Mouse (Mus musculus): ENCODE measurements at regions not wholly inside any gene's neighbourhood (a gene's known extent, or its start where the extent isn't known, plus 50 kb on each side); places are given as distances from the start of the nearest gene placed in this dataset.
A peak's percentile ranks its signal among the peaks of the same experiment; 100 is the strongest.

DNA sequence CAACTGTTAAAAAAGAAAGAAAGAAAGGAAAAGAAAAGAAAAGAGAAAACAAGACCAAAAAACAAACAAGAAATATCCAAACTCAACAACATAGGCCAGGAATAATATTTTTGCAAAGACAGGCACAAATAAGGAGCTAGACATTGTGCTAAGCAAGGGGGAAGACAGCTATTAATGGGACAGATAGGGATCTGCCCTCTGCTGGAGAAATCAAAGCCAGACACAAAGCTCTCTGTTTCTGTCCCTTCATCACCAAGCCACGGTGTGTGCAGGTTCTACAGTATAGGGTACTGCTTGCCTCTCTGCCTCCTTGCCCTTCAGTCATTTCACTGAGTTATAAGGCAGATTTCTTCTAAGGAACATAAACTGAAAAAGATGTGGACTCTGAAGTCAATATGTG lies 57.8 kb upstream of the Chchd3 start:
- ATAC-seq (replicated peaks; ENCODE audit: low FRiP score, low TSS enrichment, poor library complexity, severe bottlenecking): no peak

DNA sequence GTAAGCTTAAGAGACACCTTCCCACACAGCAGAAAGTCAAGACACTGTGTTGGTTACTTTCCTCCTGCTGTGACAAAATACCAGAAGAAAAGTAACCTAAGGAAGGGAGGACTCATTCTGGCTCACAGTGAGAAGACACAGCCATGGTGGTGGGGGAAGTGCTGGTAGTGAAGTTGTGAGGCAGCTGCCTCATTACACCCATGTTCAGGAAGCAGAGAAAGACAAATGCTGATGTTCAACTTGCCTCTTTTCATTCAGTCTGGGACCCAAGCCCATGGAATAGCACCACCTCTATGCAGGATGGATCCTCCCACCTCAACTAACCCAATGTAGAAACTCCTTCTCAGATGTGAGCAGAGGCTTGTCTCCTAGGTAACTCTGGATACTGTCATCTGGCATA lies 60.5 kb upstream of the Chchd3 start:
- ATAC-seq (replicated peaks; ENCODE audit: low FRiP score, low TSS enrichment, poor library complexity, severe bottlenecking): no peak

DNA sequence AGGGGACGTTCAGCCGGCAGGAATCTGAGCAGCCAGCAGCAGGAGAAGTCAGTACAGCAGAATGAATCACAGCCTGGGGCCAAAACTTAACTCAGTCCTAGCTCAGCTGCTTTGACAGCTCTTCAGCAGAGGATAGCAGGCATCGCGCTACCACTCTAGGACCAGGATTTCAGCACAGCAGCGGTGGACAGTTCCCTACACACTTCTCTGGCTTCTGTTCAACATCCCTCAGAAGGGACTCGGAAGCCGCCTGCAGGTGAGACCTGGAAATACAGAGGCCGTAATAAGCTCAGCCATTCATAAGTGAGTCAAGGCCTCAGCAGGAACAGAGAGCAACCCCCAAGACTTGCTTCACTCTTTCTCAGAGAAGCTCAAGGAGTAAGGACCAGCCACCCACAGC lies 66.5 kb upstream of the Chchd3 start:
- peak; percentile 94 for ATAC-seq (replicated peaks; ENCODE audit: low FRiP score, low TSS enrichment, poor library complexity, severe bottlenecking)

DNA sequence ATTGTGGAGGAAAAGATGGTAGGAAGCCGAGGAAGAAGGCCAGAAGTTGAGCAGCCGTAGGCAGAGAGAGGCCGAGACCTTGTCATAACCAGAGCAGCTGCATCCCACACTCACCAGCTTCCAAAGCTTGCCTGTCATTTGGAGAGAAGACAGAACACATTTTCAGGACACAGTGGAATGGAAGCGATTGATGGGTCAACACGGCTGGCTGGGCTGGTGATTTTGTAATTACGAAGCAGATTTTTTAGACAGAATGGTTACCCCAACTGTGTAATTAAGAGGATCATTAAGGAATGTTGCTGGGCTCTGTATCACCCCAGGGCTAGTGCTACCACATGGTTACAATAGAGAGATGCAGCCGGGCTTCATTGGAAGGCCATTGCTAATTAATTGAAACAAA lies 76.8 kb upstream of the Chchd3 start:
- no peak for ATAC-seq (replicated peaks; ENCODE audit: low FRiP score, low TSS enrichment, poor library complexity, severe bottlenecking)

DNA sequence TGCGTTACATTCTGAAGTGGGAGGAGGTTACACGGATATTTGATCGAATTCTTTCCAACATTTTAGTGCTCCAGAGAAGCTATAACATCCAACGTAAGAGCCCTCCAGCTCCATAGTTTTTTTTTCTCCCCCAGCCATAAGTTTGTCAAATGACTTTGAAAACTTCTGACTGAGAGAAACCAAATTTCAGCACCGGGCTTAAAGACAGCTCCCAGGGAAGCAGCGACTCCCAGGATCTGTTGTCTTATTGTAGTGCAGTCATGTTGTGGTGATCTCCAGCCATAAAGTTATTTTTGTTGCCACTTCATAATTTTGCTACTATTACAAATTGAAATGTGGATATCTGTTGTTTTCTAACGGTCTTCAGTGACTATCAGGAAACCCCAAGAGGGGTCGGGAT lies 77.8 kb upstream of the Chchd3 start:
- no peak for ATAC-seq (replicated peaks; ENCODE audit: low FRiP score, low TSS enrichment, poor library complexity, severe bottlenecking)

DNA sequence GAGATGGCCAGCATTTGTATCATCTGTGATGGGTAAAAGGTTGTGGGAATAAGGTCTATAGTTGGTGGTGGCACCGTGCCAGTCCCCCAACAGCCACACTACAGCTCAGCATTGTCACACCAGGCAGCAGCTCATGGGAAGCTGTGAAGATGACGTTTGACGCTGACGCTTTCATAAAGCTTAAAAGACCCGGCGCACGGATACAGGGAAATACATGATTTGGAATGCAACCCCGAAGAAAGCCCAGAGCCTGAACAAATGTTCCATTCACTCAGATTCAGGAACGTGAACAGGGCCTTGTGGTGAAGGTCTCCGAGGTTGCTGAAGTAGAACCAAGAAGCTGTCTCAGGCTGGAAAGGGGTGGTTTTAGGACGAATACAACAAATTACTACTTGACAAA lies 82.4 kb upstream of the Exoc4 start:
- no peak for ATAC-seq (replicated peaks; ENCODE audit: low FRiP score, low TSS enrichment, poor library complexity, severe bottlenecking)

DNA sequence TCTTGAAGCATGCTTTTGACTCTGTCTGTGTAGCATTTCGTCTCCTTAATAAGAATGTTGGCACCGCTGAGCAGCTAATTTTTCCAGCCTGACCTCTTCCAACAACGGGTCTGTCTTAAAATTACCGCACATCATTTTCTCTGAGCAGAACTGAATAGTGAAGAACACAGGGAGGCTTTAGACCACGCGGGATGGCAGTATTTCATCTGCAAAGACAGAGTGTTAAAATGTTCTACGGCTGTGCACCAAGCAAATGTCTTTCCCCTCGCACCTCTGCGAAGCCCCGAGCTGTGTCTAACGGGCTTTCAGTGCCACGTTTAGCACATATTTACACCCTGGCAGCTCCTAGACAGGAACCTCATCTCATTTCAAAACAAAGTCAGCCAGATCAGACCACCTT lies 75.3 kb upstream of the Exoc4 start:
- no peak for ATAC-seq (replicated peaks; ENCODE audit: low FRiP score, low TSS enrichment, poor library complexity, severe bottlenecking)

DNA sequence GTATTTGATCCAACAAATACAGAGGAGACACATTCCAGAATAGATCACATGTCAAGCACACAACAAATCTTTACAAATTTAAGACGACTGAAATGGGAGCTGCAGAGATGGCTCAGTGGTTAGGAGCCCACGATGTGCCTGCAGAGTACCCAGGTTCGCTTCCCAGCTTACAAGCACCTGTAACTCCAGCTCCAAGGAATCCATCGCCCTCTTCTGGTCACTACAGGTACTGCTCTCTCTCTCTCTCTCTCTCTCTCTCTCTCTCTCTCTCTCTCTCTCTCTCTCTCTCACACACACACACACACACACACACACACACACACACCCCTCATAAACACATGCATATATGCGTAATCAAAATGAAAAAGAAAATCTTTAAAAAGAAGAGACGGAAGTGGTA lies 74.3 kb upstream of the Exoc4 start:
- no peak for ATAC-seq (replicated peaks; ENCODE audit: low FRiP score, low TSS enrichment, poor library complexity, severe bottlenecking)

DNA sequence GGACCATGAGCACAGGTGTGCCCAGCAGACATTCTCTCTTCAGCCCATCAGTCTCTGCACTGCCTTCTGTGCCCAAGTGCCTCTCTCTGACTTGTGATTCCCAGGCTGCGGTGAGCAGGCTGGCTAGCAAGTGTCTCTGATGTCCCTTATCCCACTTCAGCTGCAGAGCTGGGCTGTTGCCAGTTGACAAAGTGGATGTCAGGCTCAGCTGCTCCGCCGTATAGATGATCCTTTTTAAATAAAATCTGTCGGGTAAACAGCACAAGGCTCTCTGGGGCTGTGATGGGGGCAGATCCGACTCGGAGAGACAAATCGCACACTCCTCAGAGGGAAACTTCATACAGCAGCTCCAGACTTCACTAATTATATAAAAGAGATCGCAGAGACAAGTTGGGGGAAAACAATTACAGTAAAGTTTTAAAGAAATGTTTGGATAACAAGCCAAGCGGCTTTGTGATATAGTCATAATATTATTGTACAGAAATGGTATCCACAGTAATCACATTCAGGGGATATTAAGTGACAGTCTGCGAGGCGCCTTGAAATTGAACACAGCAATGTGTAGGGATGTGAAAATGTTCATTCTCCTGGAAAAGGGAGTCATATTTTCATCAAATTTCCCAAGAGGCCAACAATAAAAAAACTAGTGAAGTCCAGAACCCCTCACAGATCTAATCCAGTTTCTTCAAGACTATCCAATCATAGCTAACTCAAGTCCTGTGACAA lies 59.2 kb upstream of the Exoc4 start:
- no peak for ATAC-seq (replicated peaks; ENCODE audit: low FRiP score, low TSS enrichment, poor library complexity, severe bottlenecking)

DNA sequence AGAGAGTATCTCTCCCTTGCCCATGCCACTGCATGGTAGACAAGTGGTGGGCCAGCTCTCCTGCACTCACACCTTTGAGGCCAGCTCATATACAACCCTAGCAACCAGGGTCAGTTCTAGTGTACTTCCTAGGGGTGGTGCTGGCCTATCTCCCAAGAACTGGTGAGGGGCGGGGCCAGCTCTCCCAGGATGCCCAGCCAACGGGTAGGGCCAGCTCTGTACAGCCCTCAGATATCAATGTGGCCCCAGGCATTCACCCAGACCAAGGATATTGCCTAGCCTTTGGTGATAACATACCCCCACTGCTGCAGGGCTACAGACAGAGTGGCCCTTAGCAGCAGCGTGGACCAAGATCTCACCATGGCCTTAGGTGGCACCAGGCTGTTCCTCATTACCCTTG lies 55.1 kb upstream of the Exoc4 start:
- peak; percentile 89 for ATAC-seq (replicated peaks; ENCODE audit: low FRiP score, low TSS enrichment, poor library complexity, severe bottlenecking)
